Mouse (Mus musculus) intestine, embryonic 14.5 days (tissue): ENCODE measurements at regions not wholly inside any gene's neighbourhood (a gene's known extent, or its start where the extent isn't known, plus 50 kb on each side); places are given as distances from the start of the nearest gene placed in this dataset. TPM values are rescaled to one million over a fixed set of nuclear protein-coding genes. Genes with fewer than 3 reads are reported as not detected.

Source experiments
- ATAC-seq: fragments of 200-750 bp; cut with Nextera tagmentation; replicated peaks from 2 replicates; pipeline ENCODE4 v1.8.0; 2017; ENCODE audit warnings: low read depth, moderate number of reproducible peaks, moderate TSS enrichment, moderate library complexity; ENCODE audit not compliant: low FRiP score, low TSS enrichment
- DNase-seq: peaks from one replicate; pipeline ENCODE4 v3.0.0-alpha.2; 2018; ENCODE audit warnings: low spot score
- H3K27ac ChIP-seq: fragments of 300-500 bp; sonication (generic); 2 replicates; pipeline ENCODE4 v1.5.1; 2014; ENCODE audit warnings: low read depth, mild to moderate bottlenecking, control low read depth
- H3K27me3 ChIP-seq: fragments of 300-500 bp; sonication (generic); replicated peaks from 2 replicates; pipeline ENCODE4 v1.6.1; 2014; ENCODE audit warnings: low read length, control low read depth; ENCODE audit not compliant: control insufficient read depth, insufficient read depth
- H3K36me3 ChIP-seq: fragments of 300-500 bp; sonication (generic); 2 replicates; pipeline ENCODE4 v1.6.1; 2014; ENCODE audit warnings: low read length, control low read depth; ENCODE audit not compliant: control insufficient read depth, insufficient read depth
- H3K4me1 ChIP-seq: fragments of 300-500 bp; sonication (generic); replicated peaks from 2 replicates; pipeline ENCODE4 v1.6.1; 2014; ENCODE audit warnings: low read length, control low read depth, mixed read lengths; ENCODE audit not compliant: control insufficient read depth, insufficient read depth
- H3K4me2 ChIP-seq: fragments of 300-500 bp; sonication (generic); 2 replicates; pipeline ENCODE4 v1.6.1; 2014; ENCODE audit warnings: low read length
- H3K4me3 ChIP-seq: fragments of 300-500 bp; sonication (generic); 2 replicates; pipeline ENCODE4 v1.5.1; 2014; ENCODE audit warnings: low read depth, low read length, control low read depth, mixed read lengths
- H3K9ac ChIP-seq: fragments of 300-500 bp; sonication (generic); 2 replicates; pipeline ENCODE4 v1.6.1; 2014; ENCODE audit warnings: mild to moderate bottlenecking, low read length
- H3K9me3 ChIP-seq: fragments of 300-500 bp; sonication (generic); 2 replicates; pipeline ENCODE4 v1.6.1; 2016; ENCODE audit warnings: low read length, control low read depth; ENCODE audit not compliant: control insufficient read depth
- WGBS: fragments of 180-500 bp; shearing (Covaris S2); extraction: QIAGEN DNeasy Blood & Tissue Kit; methylation state at CpG from one replicate; pipeline ENCODE4 v1.1.7; 2014; 5-methylcytosine and 5-hydroxymethylcytosine counted together
- microRNA-seq: library from miRNA; unstranded; fragments of <30 nt; microRNA quantifications from one replicate; pipeline ENCODE4, GENCODE M21; 2016

DNA sequence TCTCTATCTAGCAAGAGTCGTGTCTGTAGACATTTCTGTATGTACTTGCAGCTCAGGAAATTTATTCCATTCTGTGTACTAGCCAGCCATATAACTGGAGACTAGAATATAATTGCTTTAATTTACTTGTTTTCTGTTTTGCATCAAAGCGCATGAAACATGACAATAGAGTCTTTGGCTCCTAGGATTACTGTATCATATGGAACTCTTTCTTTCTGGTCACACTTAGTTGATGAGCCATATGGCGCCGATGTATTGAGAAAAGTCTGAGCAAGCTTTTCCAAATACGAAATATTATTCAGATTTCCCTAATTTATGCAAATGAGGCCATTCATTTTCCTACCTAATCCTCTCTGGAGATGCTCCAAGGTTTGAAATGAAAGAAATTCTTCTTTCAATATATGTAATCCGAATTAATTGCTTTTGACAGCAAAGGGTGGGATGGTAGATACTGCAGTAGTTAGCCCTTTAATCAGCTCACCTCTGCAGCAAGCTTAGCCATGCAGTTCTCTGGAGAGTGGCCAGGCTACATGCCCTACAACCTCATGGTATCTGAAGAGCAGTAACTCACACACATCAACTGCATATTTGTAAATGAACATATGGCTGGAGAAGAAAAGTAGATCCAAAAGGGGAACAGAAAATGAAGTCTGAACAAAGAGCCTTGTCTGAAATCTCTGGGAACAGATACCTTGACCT lies 913.4 kb downstream of the Ntrk3 start:
- Histone ChIP-seq H3K36me3 (no peaks in the 10 kb centered on the region), H3K27ac (no peak overlapping the region), H3K9me3 (no peaks in the 10 kb centered on the region), H3K4me1 (no peaks in the 10 kb centered on the region), H3K9ac (no peak overlapping the region), H3K27me3 (no peaks in the 10 kb centered on the region), H3K4me2 (no peak overlapping the region), H3K4me3 (no peak overlapping the region)
- ATAC-seq (no peak), DNase-seq (no peak)
- 82% methylated on average over 6 of the region's 6 CpGs for WGBS

DNA sequence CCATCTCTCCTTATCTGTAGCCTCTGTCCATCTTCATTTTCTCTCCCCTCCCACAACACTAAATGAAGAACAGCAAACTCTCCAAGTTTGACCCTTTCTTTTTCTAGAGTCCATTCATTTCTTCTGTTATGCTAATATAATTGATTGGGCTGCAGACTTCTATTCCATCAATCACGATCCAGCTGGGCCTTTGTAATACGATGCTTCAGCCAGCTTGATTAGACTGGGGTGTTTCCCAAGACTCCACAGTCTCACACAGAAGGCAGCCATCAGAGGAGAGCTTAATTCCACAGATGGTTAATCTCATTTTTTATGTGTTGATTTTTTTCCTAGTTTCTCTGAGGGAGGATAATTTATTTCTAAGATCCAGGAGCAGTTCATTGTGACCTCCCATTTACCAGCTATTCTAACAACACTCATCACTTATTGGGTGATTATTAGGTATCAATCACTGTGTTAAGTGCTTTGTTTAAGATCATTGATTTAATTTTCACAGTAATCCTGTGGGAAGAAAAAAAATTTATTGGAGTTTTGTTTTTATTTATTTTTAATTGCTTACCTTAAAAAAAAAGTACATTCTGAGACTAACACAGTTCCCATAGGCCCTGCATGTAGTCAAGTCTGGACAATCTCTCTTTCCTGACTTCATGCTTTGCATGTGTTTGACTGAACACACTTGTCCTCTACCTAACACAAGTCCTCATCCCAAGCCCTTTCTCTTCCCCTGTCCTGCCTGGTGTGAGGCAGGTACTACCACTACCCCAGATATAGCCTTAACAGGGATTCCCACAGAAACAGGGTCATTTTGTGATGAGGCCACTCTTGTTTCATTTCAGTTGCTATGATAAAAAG lies 925.5 kb downstream of the Ntrk3 start:
- no peak overlapping the region for H3K27ac ChIP-seq
- H3K4me3 ChIP-seq: no peak overlapping the region
- H3K27me3 ChIP-seq: no peaks in the 10 kb centered on the region
- no peaks in the 10 kb centered on the region for H3K9me3 ChIP-seq
- WGBS: 26% methylated on average over 2 of the region's 2 CpGs
- H3K36me3 ChIP-seq: no peaks in the 10 kb centered on the region
- no peak for DNase-seq
- no peak for ATAC-seq
- no peak overlapping the region for H3K9ac ChIP-seq
- no peaks in the 10 kb centered on the region for H3K4me1 ChIP-seq
- no peak overlapping the region for H3K4me2 ChIP-seq

DNA sequence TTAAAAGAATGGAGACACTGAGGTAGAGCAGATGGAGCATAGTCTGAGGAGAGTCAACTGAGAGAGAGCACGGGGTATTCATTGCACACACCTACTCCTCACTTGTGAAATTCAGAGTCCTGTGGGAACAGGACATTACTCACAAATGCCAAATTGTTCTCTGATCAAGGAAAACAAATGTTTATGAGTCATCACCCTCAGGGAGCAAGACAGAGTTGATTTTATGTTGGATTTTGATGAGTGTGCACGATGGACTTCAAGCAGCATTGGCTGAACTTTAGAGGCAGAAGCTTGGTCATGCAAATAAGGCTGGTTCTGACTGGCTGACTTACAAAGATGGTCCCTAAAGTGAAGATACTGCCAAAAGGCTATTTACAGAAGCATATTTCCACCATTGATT lies 951.0 kb downstream of the Ntrk3 start:
- Histone ChIP-seq H3K4me1 (no peaks in the 10 kb centered on the region), H3K9me3 (no peaks in the 10 kb centered on the region), H3K9ac (no peak overlapping the region), H3K4me2 (no peak overlapping the region), H3K4me3 (no peak overlapping the region), H3K36me3 (no peaks in the 10 kb centered on the region), H3K27me3 (no peaks in the 10 kb centered on the region), H3K27ac (no peak overlapping the region)
- ATAC-seq (no peak), DNase-seq (no peak)
- WGBS: 85% methylated on average over 2 of the region's 2 CpGs

DNA sequence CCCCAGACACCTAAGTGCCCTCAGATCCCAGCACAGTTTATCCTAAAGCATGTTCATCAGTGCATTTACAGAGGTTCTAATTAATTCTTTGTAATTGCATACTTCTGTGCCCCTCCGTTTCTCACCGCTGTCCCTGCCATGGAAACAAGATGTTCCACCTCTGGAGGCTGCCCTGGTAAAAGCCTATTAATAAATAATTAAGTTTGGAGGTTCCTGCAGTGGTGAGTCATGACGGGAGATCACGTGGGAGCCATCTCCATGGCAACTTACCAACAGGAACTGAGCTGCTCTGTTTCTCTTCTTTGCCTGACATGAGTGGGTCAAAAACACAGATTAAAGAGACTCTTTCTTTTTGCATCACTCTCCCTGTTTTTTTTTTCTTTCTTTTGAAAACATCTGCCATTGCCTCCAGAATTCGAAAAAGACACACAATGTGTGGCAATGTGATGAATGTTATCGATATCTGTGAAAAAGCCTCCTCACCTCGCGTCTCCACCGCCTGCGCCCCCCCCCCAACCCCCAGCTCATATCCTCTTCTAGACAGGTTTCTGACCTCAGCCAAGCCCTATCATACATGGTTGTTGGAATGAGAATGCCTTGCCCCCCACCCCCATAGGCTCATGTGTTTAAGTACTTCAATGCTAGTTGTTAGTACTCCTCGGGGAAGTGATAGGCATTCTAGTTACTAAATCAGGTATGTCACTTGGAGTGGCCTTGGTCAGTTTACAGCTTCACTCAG lies 965.9 kb downstream of the Ntrk3 start:
- 0 out of 2 replicates have a peak, but pooled peaks have one; percentile 58 for ATAC-seq
- no peak overlapping the region for H3K27ac ChIP-seq

DNA sequence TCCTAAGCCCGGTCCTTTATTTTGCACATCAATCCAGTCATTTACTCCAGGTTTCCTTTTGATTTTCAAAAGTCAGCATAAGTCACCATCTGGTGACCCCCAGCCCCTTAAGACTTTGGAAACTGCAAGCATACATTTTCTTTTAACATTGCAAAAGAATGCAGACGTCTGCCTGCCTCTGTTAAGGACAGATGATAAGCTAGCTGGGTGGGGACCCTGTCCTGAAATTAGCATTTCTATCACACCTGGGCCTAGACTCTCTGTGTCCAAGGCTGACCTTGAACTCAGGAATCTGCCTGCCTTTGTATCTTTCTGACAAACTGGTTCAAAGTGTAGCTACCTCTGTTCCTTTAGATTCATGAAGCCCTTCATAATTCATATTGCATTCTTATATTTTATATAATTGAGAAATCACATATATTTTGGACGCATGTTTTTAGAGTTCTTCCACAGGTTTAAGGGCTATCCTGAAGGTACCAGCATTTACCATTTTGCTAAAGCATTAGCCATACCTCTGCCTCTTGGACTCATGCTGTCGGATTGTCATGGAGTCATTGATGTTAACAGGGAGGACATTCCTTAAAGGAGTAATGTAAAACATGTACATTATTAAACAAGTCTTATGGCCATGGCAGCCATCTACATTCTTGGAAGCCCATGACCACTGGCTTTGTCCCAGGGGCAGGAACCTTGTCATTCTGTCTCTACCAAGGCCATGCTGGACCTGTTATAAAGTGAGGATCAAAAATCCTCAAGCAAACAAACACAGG lies 998.6 kb downstream of the Ntrk3 start:
- WGBS: 72% methylated on average over 4 of the region's 4 CpGs
- no peaks in the 10 kb centered on the region for H3K4me1 ChIP-seq
- no peak overlapping the region for H3K27ac ChIP-seq
- H3K36me3 ChIP-seq: no peaks in the 10 kb centered on the region
- H3K9me3 ChIP-seq: no peaks in the 10 kb centered on the region
- H3K4me2 ChIP-seq: no peak overlapping the region
- DNase-seq (no peak), ATAC-seq (no peak)
- no peak overlapping the region for H3K4me3 ChIP-seq
- H3K27me3 ChIP-seq: no peaks in the 10 kb centered on the region
- H3K9ac ChIP-seq: no peak overlapping the region

More for the DNA sequence above, 965.9 kb downstream of the Ntrk3 start:
- no peaks in the 10 kb centered on the region for H3K27me3 ChIP-seq
- H3K4me1 ChIP-seq: no peaks in the 10 kb centered on the region
- H3K4me2 ChIP-seq: peak overlapping the region; percentile 22
- H3K9me3 ChIP-seq: no peaks in the 10 kb centered on the region
- 50% methylated on average over 11 of the region's 11 CpGs for WGBS
- peak; percentile 53 for DNase-seq
- no peak overlapping the region for H3K4me3 ChIP-seq
- no peak overlapping the region for H3K9ac ChIP-seq
- no peaks in the 10 kb centered on the region for H3K36me3 ChIP-seq

Small RNA genes lying in the stretch of these regions (microRNA-seq; reads per million reads assigned to microRNA genes)
- gene Gm44358: not detected
